Mouse (Mus musculus): ENCODE results near the gene Syn3. TPM values are rescaled to one million over a fixed set of nuclear protein-coding genes. Genes with fewer than 3 reads are reported as not detected.
"Not testable (repeated sequence)": the region's sequence is repeated elsewhere in the genome, so short reads cannot be mapped to it uniquely, and the experiment has no call there.

Gene Syn3
- polyA plus RNA-seq, 1 experiment from 2014 or later = 7.9 TPM

DNA sequence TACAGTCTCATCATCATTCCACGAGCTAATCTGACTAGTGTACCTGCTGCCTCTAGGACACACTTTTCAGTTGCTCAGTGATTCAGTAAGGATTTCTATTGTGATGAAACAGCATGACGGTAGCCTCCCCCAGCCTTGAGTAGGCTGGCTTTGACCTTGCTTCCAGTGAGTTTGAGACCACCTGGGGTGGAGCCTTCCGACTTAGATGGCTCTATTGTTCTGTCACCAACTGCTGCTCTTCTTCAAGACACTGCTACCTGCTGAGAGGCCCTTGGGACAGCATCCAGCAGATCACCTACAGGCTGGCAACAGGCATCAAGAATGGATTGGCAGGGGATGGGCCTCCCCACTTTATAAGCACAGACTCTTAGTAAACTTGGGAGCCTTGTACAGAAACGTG lies 63.7 kb downstream of the Syn3 start:
- H3K4me3 ChIP-seq; H3K27ac ChIP-seq; H3K4me2 ChIP-seq (replicated peaks); H3K36me3 ChIP-seq; H3K4me1 ChIP-seq; H3K9ac ChIP-seq; ATAC-seq (ENCODE audit: low FRiP score); H3K27me3 ChIP-seq; H3K9me3 ChIP-seq (replicated peaks): not testable (repeated sequence)
- WGBS = 46% methylated on average over 4 of the region's 4 CpGs

- no peaks in the 10 kb centered on the region for H3K9me3 ChIP-seq (replicated peaks)
- no peak overlapping the region for H3K27ac ChIP-seq
These were observed 69.0 kb downstream of the Syn3 start for GRCm38 (mm10) chr10:86429651-86430050.

DNA sequence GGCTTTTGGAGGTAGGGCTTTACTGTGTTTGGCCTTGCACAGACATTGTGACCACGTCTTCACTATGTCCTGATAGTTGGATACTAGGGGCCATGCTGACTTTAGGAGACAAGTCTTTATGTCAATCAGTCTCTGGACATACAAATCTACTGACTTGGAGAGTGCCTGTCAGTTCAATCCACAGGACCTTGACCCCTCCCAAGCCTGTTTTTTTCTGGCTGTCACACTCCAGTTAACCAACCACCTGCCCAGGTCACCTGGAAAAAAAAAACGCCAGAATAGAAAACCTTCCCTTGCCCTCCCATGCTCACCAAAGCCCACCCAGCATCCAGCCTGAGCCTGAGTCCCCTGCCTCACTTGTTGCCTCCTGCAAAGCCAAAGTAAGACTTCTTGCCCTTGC lies 70.7 kb downstream of the Syn3 start:
- 71% methylated on average over 2 of the region's 2 CpGs for WGBS
- no peak for ATAC-seq (ENCODE audit: low FRiP score)
- Histone ChIP-seq H3K4me2 (replicated peaks) (no peak overlapping the region), H3K36me3 (no peaks in the 10 kb centered on the region), H3K27me3 (no peaks in the 10 kb centered on the region), H3K4me3 (no peak overlapping the region), H3K27ac (no peak overlapping the region), H3K4me1 (peaks cover 9% of the 10 kb centered on the region; the same call in 1 of the 2 replicates), H3K9ac (no peak overlapping the region), H3K9me3 (replicated peaks) (no peaks in the 10 kb centered on the region)

More at GRCm38 (mm10) chr10:86429651-86430050, 69.0 kb downstream of the Syn3 start:
- Histone ChIP-seq H3K27me3 (no peaks in the 10 kb centered on the region), H3K4me3 (no peak overlapping the region), H3K4me2 (replicated peaks) (no peak overlapping the region), H3K4me1 (peaks cover 14% of the 10 kb centered on the region; the same call in 1 of the 2 replicates), H3K9ac (no peak overlapping the region), H3K36me3 (no peaks in the 10 kb centered on the region)
- ATAC-seq (ENCODE audit: low FRiP score) = no peak
- 83% methylated on average over 3 of the region's 3 CpGs for whole genome bisulfite sequencing

GRCm38 (mm10) chr10:86425690-86426530 lies 72.8 kb downstream of the Syn3 start:
- Histone ChIP-seq H3K4me2 (replicated peaks) (no peak overlapping the region), H3K9me3 (replicated peaks) (no peaks in the 10 kb centered on the region), H3K4me1 (peaks cover 9% of the 10 kb centered on the region; the same call in 1 of the 2 replicates), H3K27ac (peak overlapping the region; percentile 17; the same call in 1 of the 2 replicates), H3K36me3 (no peaks in the 10 kb centered on the region), H3K9ac (no peak overlapping the region), H3K27me3 (no peaks in the 10 kb centered on the region), H3K4me3 (no peak overlapping the region)
- no peak for ATAC-seq (ENCODE audit: low FRiP score)
- 55% methylated on average over 10 of the region's 10 CpGs for WGBS

GRCm38 (mm10) chr10:86421731-86422370 lies 76.8 kb downstream of the Syn3 start:
- no peak overlapping the region for H3K4me2 ChIP-seq (replicated peaks)
- no peaks in the 10 kb centered on the region for H3K27me3 ChIP-seq
- no peaks in the 10 kb centered on the region for H3K9me3 ChIP-seq (replicated peaks)
- no peaks in the 10 kb centered on the region for H3K36me3 ChIP-seq
- H3K4me1 ChIP-seq = peaks cover 9% of the 10 kb centered on the region; the same call in 1 of the 2 replicates
- no peak for ATAC-seq (ENCODE audit: low FRiP score)
- H3K4me3 ChIP-seq = no peak overlapping the region
- no peak overlapping the region for H3K9ac ChIP-seq
- no peak overlapping the region for H3K27ac ChIP-seq
- 93% methylated on average over 3 of the region's 3 CpGs for WGBS

DNA sequence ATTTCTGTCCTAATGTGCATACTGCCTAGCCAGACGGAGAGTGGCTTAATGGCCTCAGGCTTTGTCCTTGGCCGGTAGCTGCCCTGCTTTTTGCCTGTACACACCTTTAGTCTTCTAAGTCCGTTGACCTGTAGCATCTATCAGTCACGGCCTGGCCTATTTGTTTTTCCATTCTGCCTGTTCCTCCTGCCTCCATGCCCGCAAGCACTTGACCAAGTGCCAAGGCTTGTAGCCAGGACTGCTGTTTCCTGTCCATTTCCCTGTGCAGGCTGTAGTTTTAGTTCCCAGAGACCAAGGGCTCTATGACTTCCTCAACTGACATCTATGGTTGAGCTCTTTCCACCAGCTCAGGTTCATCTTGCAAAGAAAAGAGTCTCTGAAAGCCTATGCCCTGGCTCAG lies 79.8 kb downstream of the Syn3 start:
- Histone ChIP-seq H3K9ac (no peak overlapping the region), H3K9me3 (replicated peaks) (no peaks in the 10 kb centered on the region), H3K36me3 (no peaks in the 10 kb centered on the region), H3K4me3 (no peak overlapping the region), H3K27me3 (no peaks in the 10 kb centered on the region), H3K4me2 (replicated peaks) (no peak overlapping the region), H3K4me1 (no peaks in the 10 kb centered on the region), H3K27ac (no peak overlapping the region)
- 83% methylated on average over 5 of the region's 5 CpGs for WGBS
- no peak for ATAC-seq (ENCODE audit: low FRiP score)

- Histone ChIP-seq H3K27me3 (no peaks in the 10 kb centered on the region), H3K4me3 (no peak overlapping the region), H3K4me1 (no peaks in the 10 kb centered on the region), H3K27ac (no peak overlapping the region), H3K9ac (no peak overlapping the region), H3K4me2 (replicated peaks) (no peak overlapping the region), H3K36me3 (no peaks in the 10 kb centered on the region), H3K9me3 (replicated peaks) (no peaks in the 10 kb centered on the region)
- WGBS = 81% methylated on average over 2 of the region's 2 CpGs
- ATAC-seq (ENCODE audit: low FRiP score) = no peak
These were observed 80.4 kb downstream of the Syn3 start for GRCm38 (mm10) chr10:86418345-86418744.

DNA sequence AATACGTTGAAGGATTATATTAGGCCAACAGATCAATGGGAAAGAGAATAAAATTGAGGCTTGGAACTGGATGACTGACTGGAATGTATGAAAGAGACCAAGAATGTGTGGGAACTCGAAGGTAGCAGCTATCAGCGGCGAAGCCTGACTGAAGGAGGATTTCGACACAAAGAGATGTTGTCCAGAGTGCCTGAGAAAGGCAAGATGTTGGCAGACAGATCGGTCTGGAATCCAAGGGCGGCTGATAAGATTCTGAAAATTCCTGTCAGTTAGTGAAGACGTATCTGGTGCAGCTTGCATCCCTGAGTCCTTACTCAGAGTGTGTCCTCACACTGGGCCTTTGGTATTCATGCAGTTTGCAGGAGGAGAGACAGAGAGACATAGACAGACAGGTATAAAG lies 81.9 kb downstream of the Syn3 start:
- WGBS = 81% methylated on average over 8 of the region's 8 CpGs

GRCm38 (mm10) chr10:86410868-86411267 lies 87.8 kb downstream of the Syn3 start:
- Histone ChIP-seq H3K9ac (no peak overlapping the region), H3K4me3 (no peak overlapping the region), H3K4me2 (replicated peaks) (no peak overlapping the region), H3K9me3 (replicated peaks) (no peaks in the 10 kb centered on the region), H3K36me3 (no peaks in the 10 kb centered on the region), H3K27me3 (no peaks in the 10 kb centered on the region), H3K4me1 (no peaks in the 10 kb centered on the region), H3K27ac (no peak overlapping the region)
- no peak for ATAC-seq (ENCODE audit: low FRiP score)
- 81% methylated on average over 6 of the region's 6 CpGs for WGBS

More for the DNA sequence above, 81.9 kb downstream of the Syn3 start:
- no peaks in the 10 kb centered on the region for H3K27me3 ChIP-seq
- H3K36me3 ChIP-seq = no peaks in the 10 kb centered on the region
- no peak for ATAC-seq (ENCODE audit: low FRiP score)
- H3K27ac ChIP-seq = no peak overlapping the region
- H3K4me2 ChIP-seq (replicated peaks) = no peak overlapping the region
- H3K9ac ChIP-seq = no peak overlapping the region
- no peaks in the 10 kb centered on the region for H3K9me3 ChIP-seq (replicated peaks)
- no peak overlapping the region for H3K4me3 ChIP-seq
- H3K4me1 ChIP-seq = no peaks in the 10 kb centered on the region

GRCm38 (mm10) chr10:86406952-86407351 lies 91.7 kb downstream of the Syn3 start:
- Histone ChIP-seq H3K4me2 (replicated peaks) (no peak overlapping the region), H3K36me3 (no peaks in the 10 kb centered on the region), H3K4me3 (no peak overlapping the region), H3K27ac (no peak overlapping the region), H3K9ac (no peak overlapping the region), H3K9me3 (replicated peaks) (no peaks in the 10 kb centered on the region), H3K27me3 (no peaks in the 10 kb centered on the region), H3K4me1 (no peaks in the 10 kb centered on the region)
- WGBS = 70% methylated on average over 4 of the region's 4 CpGs
- no peak for ATAC-seq (ENCODE audit: low FRiP score)

GRCm38 (mm10) chr10:86398347-86398720 lies 100.4 kb downstream of the Syn3 start:
- no peaks in the 10 kb centered on the region; the same call in 1 of the 2 replicates for H3K9me3 ChIP-seq (replicated peaks)
- H3K27ac ChIP-seq = no peak overlapping the region
- no peak overlapping the region for H3K9ac ChIP-seq
- H3K4me2 ChIP-seq (replicated peaks) = no peak overlapping the region
- no peaks in the 10 kb centered on the region for H3K4me1 ChIP-seq
- no peak overlapping the region for H3K4me3 ChIP-seq
- no peaks in the 10 kb centered on the region for H3K27me3 ChIP-seq
- no peaks in the 10 kb centered on the region for H3K36me3 ChIP-seq
- ATAC-seq (ENCODE audit: low FRiP score) = no peak
- 60% methylated on average over 2 of the region's 2 CpGs for WGBS

DNA sequence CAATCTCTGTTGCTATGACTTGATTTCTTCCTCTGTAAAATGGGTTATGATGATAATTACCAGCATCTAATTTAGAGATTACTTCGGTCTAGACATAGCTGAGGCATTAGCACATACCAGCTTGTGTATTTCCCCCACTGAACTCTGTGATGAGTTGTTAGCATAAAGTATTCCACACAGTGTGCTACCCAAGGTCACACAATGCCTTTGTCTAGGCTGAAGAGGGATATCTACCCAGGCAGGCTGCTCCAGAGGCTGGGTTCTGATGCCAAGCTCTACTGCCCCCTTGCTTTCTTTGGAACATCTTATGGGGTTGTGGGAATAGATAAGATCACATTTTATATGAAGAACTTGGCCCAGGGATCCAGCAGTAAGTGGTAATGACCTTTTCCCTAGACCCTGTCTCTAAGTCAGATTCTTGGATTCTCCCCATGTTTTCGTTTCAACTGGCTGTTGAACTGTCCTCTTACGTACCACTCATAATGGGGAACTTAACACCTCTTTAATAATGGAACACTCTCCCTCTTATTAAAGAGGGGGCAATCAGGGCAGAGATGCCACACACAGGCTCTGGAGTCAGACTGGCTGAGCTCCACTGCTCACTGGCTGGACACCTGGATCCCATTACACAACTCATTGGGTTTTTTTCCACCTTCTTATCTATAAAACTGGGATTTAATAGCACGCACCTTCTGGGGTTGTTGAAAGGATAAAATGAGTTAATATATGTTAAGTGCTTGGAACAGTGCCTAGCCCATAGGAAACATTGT lies 100.9 kb downstream of the Syn3 start:
- Histone ChIP-seq H3K4me2 (replicated peaks) (no peak overlapping the region), H3K36me3 (no peaks in the 10 kb centered on the region), H3K4me1 (no peaks in the 10 kb centered on the region), H3K27me3 (no peaks in the 10 kb centered on the region), H3K9me3 (replicated peaks) (no peaks in the 10 kb centered on the region; the same call in 1 of the 2 replicates), H3K9ac (no peak overlapping the region), H3K4me3 (no peak overlapping the region), H3K27ac (no peak overlapping the region)
- no peak for ATAC-seq (ENCODE audit: low FRiP score)
- WGBS = 83% methylated on average over 4 of the region's 4 CpGs

Data from hindbrain, embryonic 12.5 days (tissue).